Mouse (Mus musculus): ENCODE data around the gene Sp9. TPM values are rescaled to one million over a fixed set of nuclear protein-coding genes. Genes with fewer than 3 reads are reported as not detected.

The Sp9 gene
- total and polyA plus RNA-seq, 2 experiments from 2014 or later = 9.8 to 18.1 TPM

DNA sequence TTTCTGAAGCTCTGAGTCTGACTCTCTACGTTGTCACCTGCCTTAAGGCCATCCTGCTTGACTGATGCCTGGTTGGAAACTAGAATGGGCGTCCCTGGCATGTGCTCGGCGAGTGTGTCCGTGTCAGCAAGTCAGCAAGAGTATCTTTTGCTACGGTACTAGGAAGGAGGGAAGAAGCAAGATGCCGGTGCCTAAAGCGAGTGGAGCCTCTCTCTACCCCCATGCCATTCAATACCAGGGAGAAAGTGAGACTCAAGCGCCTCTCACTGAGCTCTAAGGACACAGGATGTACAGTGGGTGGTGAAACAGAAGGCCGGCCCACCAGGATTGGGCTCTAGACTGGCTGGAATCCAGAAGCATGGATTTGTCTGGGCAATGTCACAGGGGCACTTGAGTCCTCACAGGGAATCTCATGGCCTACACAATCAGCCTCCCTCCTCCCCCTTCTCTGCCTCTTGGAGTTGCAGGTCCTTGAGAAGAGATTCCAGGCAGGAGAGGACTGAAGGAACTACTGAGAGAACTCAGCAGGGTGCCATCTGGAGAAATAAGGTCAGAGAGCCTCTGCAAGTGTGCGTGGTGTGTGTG is 7.0 kb upstream of the Sp9 start:
- peak overlapping the region; percentile 25; the same call in 1 of the 2 replicates for H3K9ac ChIP-seq
- DNase-seq = peak; percentile 25
- H3K4me3 ChIP-seq (ENCODE audit: low read depth, low read length) = peak overlapping the region; percentile 33
- ATAC-seq = no peak
- WGBS = 8% methylated on average over 11 of the region's 11 CpGs
- peaks cover 49% of the 10 kb centered on the region for H3K27me3 ChIP-seq (ENCODE audit: insufficient read depth, low read length)
- H3K36me3 ChIP-seq (ENCODE audit: insufficient read depth) = no peaks in the 10 kb centered on the region
- peak overlapping the region; percentile 52 for H3K4me2 ChIP-seq (ENCODE audit: low read depth)
- H3K9me3 ChIP-seq (ENCODE audit: low read length) = no peaks in the 10 kb centered on the region
- H3K4me1 ChIP-seq (ENCODE audit: insufficient read depth) = peaks cover 16% of the 10 kb centered on the region; the same call in 1 of the 2 replicates
- no peak overlapping the region for H3K27ac ChIP-seq (ENCODE audit: low read depth, low read length)
- TF ChIP-seq CTCF (IDR thresholded peaks at IDR 0.05; ENCODE audit: low read depth) = no peak

DNA sequence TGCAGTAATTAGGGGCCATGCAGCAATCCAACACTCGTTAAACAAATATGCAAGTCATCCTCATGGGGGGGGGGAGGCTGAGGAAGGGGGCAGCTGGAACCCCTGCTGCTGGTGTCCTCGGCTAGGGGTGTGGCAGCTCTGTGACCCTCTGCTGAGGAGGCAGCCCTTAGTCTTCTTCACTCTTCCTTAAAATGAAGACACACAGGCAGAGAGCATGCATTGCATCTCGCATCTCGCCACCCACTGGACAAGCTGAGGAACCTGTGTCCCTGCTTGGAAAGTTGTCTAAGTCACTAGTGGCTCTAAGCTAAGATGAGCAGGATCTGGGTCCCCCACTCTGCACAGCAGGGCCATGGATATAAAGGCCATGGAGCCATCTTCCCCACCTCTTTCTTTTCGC is 5.7 kb upstream of the Sp9 start:
- peak; percentile 52 for TF ChIP-seq CTCF (IDR thresholded peaks at IDR 0.05; ENCODE audit: low read depth)
- peaks cover 57% of the 10 kb centered on the region for H3K27me3 ChIP-seq (ENCODE audit: insufficient read depth, low read length)
- no peaks in the 10 kb centered on the region for H3K36me3 ChIP-seq (ENCODE audit: insufficient read depth)
- H3K9me3 ChIP-seq (ENCODE audit: low read length) = no peaks in the 10 kb centered on the region
- WGBS = 9% methylated on average over 5 of the region's 5 CpGs
- H3K4me2 ChIP-seq (ENCODE audit: low read depth) = peak overlapping the region; percentile 17; the same call in 1 of the 2 replicates
- H3K9ac ChIP-seq = no peak overlapping the region
- peak; percentile 31 for DNase-seq
- no peak for ATAC-seq
- 0 out of 2 replicates have a peak overlapping the region, but pooled peaks have one; percentile 7 for H3K4me3 ChIP-seq (ENCODE audit: low read depth, low read length)
- H3K4me1 ChIP-seq (ENCODE audit: insufficient read depth) = peaks cover 16% of the 10 kb centered on the region; the same call in 1 of the 2 replicates
- no peak overlapping the region for H3K27ac ChIP-seq (ENCODE audit: low read depth, low read length)

DNA sequence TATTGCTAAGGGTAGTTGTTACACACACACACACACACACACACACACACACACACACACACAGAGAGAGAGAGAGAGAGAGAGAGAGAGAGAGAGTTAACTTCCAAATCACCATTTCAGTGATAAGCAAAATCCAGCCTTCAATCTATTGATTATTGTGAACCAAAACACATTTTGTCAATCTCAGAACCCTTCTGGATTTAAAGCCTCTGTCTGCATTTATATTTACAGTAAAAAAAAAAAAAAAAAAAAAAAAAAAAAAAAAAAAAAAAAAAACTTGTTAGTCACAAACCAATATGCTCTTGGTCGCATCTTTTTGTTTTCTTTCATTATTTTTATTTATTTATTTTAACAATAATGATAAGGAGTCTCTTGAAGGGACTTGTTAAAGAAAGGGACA is 5.1 kb upstream of the Sp9 start:
- peaks cover 62% of the 10 kb centered on the region for H3K27me3 ChIP-seq (ENCODE audit: insufficient read depth, low read length)
- DNase-seq = no peak
- ATAC-seq = no peak
- H3K9me3 ChIP-seq (ENCODE audit: low read length) = no peaks in the 10 kb centered on the region
- no peak overlapping the region for H3K9ac ChIP-seq
- no peak overlapping the region for H3K27ac ChIP-seq (ENCODE audit: low read depth, low read length)
- no peak overlapping the region for H3K4me2 ChIP-seq (ENCODE audit: low read depth)
- no peak for TF ChIP-seq CTCF (IDR thresholded peaks at IDR 0.05; ENCODE audit: low read depth)
- H3K4me1 ChIP-seq (ENCODE audit: insufficient read depth) = peaks cover 16% of the 10 kb centered on the region; the same call in 1 of the 2 replicates
- H3K36me3 ChIP-seq (ENCODE audit: insufficient read depth) = no peaks in the 10 kb centered on the region
- WGBS = 58% methylated on average over 1 of the region's 1 CpGs
- no peak overlapping the region for H3K4me3 ChIP-seq (ENCODE audit: low read depth, low read length)

DNA sequence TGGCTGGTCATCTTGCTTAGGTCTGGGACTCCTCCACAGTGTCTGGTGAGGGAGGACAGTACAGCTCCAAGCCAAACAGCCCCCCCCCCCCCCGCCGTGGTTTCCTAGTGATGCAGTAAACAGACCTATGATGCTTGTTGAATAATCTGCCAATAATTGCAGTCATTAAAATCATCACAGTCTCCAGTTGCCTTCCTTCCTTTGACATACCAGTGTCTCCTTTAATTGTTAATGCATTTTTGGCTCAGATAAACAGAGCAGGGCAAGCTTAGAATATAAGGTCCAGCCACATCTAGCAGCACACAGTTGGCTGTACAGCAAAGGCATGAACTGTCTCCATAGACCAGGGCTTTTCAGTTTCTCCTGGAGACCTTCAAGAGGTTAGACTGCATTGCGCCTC is 4.5 kb upstream of the Sp9 start:
- DNase-seq (peak; percentile 8), ATAC-seq (no peak)
- Histone ChIP-seq H3K4me3 (ENCODE audit: low read depth, low read length) (no peak overlapping the region), H3K9me3 (ENCODE audit: low read length) (no peaks in the 10 kb centered on the region), H3K4me1 (ENCODE audit: insufficient read depth) (peaks cover 16% of the 10 kb centered on the region; the same call in 1 of the 2 replicates), H3K27ac (ENCODE audit: low read depth, low read length) (no peak overlapping the region), H3K27me3 (ENCODE audit: insufficient read depth, low read length) (peaks cover 57% of the 10 kb centered on the region), H3K36me3 (ENCODE audit: insufficient read depth) (no peaks in the 10 kb centered on the region), H3K4me2 (ENCODE audit: low read depth) (peak overlapping the region; percentile 8; the same call in 1 of the 2 replicates), H3K9ac (no peak overlapping the region)
- WGBS = 14% methylated on average over 3 of the region's 3 CpGs
- no peak for TF ChIP-seq CTCF (IDR thresholded peaks at IDR 0.05; ENCODE audit: low read depth)

DNA sequence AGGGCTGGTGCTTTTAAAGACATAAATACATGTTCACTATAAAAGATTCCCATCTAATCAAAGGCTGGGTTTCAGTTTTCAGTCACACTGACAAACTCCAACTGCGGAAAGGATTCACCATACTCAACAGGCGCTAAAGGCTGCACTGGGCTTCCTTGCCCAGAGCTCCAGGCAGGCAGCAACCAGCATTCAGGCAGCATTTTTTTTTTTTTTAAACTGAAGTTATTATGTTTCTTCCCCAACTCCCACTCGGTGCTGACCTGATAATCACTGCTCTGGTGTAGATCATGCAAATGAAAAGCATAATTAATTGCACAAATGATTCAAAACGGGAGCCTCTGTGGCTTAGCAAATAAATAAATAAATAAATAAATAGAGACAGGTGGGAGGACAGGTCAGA is 3.9 kb upstream of the Sp9 start:
- Histone ChIP-seq H3K4me2 (ENCODE audit: low read depth) (peak overlapping the region; percentile 37), H3K9me3 (ENCODE audit: low read length) (no peaks in the 10 kb centered on the region), H3K4me1 (ENCODE audit: insufficient read depth) (peaks cover 16% of the 10 kb centered on the region; the same call in 1 of the 2 replicates), H3K9ac (no peak overlapping the region), H3K27me3 (ENCODE audit: insufficient read depth, low read length) (peaks cover 56% of the 10 kb centered on the region), H3K4me3 (ENCODE audit: low read depth, low read length) (no peak overlapping the region), H3K27ac (ENCODE audit: low read depth, low read length) (no peak overlapping the region; the same call in 1 of the 2 replicates), H3K36me3 (ENCODE audit: insufficient read depth) (no peaks in the 10 kb centered on the region)
- peak; percentile 17 for DNase-seq
- WGBS = 4% methylated on average over 4 of the region's 4 CpGs
- TF ChIP-seq CTCF (IDR thresholded peaks at IDR 0.05; ENCODE audit: low read depth) = no peak
- no peak for ATAC-seq

DNA sequence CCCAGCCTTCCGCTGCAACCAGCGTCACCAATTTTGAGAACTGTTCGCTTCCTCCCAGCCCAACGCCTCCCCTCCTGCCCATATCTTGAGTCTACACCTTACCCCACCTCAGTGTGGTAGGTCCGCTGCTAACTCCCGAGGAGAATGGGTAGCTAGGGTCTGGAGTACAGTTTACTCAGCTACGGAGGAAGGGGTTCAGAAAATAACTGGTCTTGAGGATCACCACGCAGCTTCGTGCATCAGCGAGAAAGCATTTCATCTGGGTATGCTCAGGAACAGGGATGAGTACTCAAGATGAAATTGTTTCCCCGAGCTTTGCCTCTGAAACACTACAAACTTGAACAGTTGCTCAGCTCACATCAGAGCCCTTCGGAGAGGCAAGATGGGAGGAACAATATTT is 3.4 kb upstream of the Sp9 start:
- Histone ChIP-seq H3K9ac (peak overlapping the region; percentile 18; the same call in 1 of the 2 replicates), H3K4me1 (ENCODE audit: insufficient read depth) (peaks cover 16% of the 10 kb centered on the region; the same call in 1 of the 2 replicates), H3K27me3 (ENCODE audit: insufficient read depth, low read length) (peaks cover 52% of the 10 kb centered on the region), H3K36me3 (ENCODE audit: insufficient read depth) (no peaks in the 10 kb centered on the region), H3K9me3 (ENCODE audit: low read length) (no peaks in the 10 kb centered on the region), H3K27ac (ENCODE audit: low read depth, low read length) (peak overlapping the region; percentile 58), H3K4me3 (ENCODE audit: low read depth, low read length) (0 out of 2 replicates have a peak overlapping the region, but pooled peaks have one; percentile 14), H3K4me2 (ENCODE audit: low read depth) (peak overlapping the region; percentile 37)
- no peak for TF ChIP-seq CTCF (IDR thresholded peaks at IDR 0.05; ENCODE audit: low read depth)
- ATAC-seq (no peak), DNase-seq (peak; percentile 63)
- 3% methylated on average over 12 of the region's 12 CpGs for WGBS

DNA sequence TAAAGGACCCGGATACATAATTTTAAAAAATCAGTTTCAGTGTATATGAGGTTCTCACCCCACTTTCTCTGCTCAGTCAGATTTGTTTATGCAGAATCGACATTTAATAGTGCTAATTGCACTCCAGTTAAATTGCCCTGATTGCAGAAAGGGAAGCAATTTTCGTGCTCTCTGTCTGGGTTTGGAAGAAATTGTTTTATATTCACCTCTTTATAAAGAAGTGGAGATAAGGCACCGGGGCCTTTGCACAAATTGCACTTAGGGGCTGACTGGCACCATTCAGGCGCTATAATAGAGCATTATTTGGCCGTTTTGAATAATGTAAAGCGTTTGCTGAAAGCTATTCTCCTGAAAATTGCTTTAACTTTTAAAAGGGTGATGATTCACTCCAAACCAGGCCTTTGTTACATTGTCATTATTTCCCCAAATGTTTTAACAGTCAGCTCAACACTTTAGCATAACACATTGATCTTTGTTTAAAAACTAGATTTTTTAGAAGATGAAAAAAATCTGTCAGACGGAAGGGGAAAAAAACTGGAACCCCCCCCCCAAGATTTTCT is 2.8 kb upstream of the Sp9 start:
- Histone ChIP-seq H3K36me3 (ENCODE audit: insufficient read depth) (peaks cover 3% of the 10 kb centered on the region; the same call in 1 of the 2 replicates), H3K27ac (ENCODE audit: low read depth, low read length) (0 out of 2 replicates have a peak overlapping the region, but pooled peaks have one; percentile 21), H3K9ac (no peak overlapping the region), H3K27me3 (ENCODE audit: insufficient read depth, low read length) (peaks cover 47% of the 10 kb centered on the region; the same call in 1 of the 2 replicates), H3K4me1 (ENCODE audit: insufficient read depth) (0 out of 2 replicates have a peak, but pooled peaks cover 9% of the 10 kb centered on the region), H3K9me3 (ENCODE audit: low read length) (no peaks in the 10 kb centered on the region), H3K4me3 (ENCODE audit: low read depth, low read length) (no peak overlapping the region; the same call in 1 of the 2 replicates), H3K4me2 (ENCODE audit: low read depth) (peak overlapping the region; percentile 17; the same call in 1 of the 2 replicates)
- 10% methylated on average over 8 of the region's 8 CpGs for WGBS
- no peak for TF ChIP-seq CTCF (IDR thresholded peaks at IDR 0.05; ENCODE audit: low read depth)
- DNase-seq (peak; percentile 59), ATAC-seq (no peak)
